Mouse (Mus musculus) forebrain, embryonic 13.5 days (tissue): Measurements from ENCODE around the gene Stap2. TPM values are rescaled to one million over a fixed set of nuclear protein-coding genes. Genes with fewer than 3 reads are reported as not detected.

Experiments used
- ATAC-seq: fragments of 200-750 bp; cut with Nextera tagmentation; 2 replicates; pipeline ENCODE4 v1.8.0; 2017
- H3K27ac ChIP-seq: fragments of 300-500 bp; sonication (generic); 2 replicates; pipeline ENCODE4 v1.5.1; 2015; ENCODE audit warnings: inconsistent platforms, mild to moderate bottlenecking, moderate library complexity
- H3K27me3 ChIP-seq: fragments of 300-500 bp; sonication (generic); 2 replicates; pipeline ENCODE4 v1.6.1; 2015; ENCODE audit warnings: mild to moderate bottlenecking, inconsistent platforms
- H3K36me3 ChIP-seq: fragments of 300-500 bp; sonication (generic); 2 replicates; pipeline ENCODE4 v1.6.1; 2015; ENCODE audit warnings: mild to moderate bottlenecking, inconsistent platforms; ENCODE audit not compliant: poor library complexity, severe bottlenecking
- H3K4me1 ChIP-seq: fragments of 300-500 bp; sonication (generic); 2 replicates; pipeline ENCODE4 v1.6.1; 2015; ENCODE audit warnings: inconsistent platforms
- H3K4me2 ChIP-seq: fragments of 300-500 bp; sonication (generic); 2 replicates; pipeline ENCODE4 v1.6.1; 2015; ENCODE audit warnings: inconsistent platforms, mild to moderate bottlenecking, moderate library complexity
- H3K4me3 ChIP-seq: fragments of 300-500 bp; sonication (generic); 2 replicates; pipeline ENCODE4 v1.5.1; 2015; ENCODE audit warnings: mild to moderate bottlenecking, inconsistent platforms
- H3K9ac ChIP-seq: fragments of 300-500 bp; sonication (generic); 2 replicates; pipeline ENCODE4 v1.6.1; 2015; ENCODE audit warnings: mild to moderate bottlenecking, inconsistent platforms
- H3K9me3 ChIP-seq: fragments of 300-500 bp; sonication (generic); replicated peaks from 2 replicates; pipeline ENCODE4 v1.6.1; 2016; ENCODE audit warnings: inconsistent platforms
- WGBS: fragments of 180-500 bp; shearing (Covaris S2); methylation state at CpG from one replicate; pipeline ENCODE4 v1.1.7; 2015; 5-methylcytosine and 5-hydroxymethylcytosine counted together
- polyA plus RNA-seq: library from polyadenylated mRNA; unstranded; fragments of >200 nt; fragmentation: Nextera tagmentation; extraction: Ambion mirVana; gene quantifications from 2 replicates; pipeline ENCODE4 v1.2.1, GENCODE M21; 2015

The Stap2 gene
- polyA plus RNA-seq, 1 experiment from 2014 or later, result 4.8 TPM

DNA sequence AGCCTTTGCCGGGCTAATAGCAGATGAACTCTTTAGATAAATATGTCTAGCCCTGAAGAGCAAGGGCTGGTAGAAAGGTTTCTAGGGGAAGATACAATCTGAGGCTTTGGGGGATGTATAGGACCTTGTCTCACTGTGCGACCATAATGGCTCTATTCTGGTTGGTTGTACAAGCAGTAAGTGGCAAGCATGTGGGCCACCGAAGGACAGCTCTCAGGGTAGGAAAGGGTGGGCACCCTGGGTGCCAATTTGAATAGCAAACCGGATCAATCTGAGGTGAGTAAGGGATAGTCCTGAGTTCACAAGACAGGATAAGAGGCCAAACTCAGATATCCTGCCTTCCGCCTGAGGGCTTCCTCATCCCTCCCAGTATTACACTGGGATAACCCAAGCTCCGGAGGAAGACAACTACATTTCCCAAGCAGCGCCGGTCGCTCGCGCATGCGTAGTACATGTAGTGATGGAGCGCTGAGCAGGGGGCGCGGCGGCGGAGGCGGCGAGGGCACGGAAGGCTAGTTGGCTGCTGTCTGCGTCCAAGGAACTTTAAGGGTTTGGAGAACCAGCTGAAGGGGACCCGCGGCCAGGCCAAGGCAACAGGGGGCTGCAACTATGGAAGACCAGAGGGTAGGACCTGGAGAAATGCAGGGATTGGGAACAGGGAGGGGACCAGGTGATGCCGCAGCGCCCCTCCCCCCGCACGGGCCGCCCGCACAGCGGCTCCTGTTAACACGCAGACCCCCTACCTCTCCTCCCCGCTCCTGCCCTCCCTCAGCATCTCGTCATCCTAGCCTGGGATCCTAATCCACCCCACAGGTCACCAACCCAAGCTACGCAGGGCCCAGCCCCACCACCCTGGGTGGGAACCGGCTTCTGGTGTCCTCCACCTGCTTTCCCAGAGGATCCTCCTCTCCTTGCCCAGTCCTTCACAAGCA is 19.1 kb downstream of the Stap2 start, which contains the start of gene Fsd1:
Gene Fsd1 (plus strand): TSS at position 480 of the 932 bp plus-strand sequence.
- H3K4me1 ChIP-seq, result peaks cover 7% of the 10 kb centered on the region
- no peaks in the 10 kb centered on the region for H3K27me3 ChIP-seq
- H3K9me3 ChIP-seq, result no peaks in the 10 kb centered on the region
- H3K27ac ChIP-seq, result no peak within 1 kb of the TSS
- 8% methylated on average over 32 of the region's 35 CpGs for WGBS
- H3K4me2 ChIP-seq, result peak within 1 kb of the TSS; percentile 95
- H3K36me3 ChIP-seq, result peaks cover 25% of the 10 kb centered on the region
- ATAC-seq, result peak; percentile 90
- H3K4me3 ChIP-seq, result peak within 1 kb of the TSS; percentile 79
- peak within 1 kb of the TSS; percentile 86 for H3K9ac ChIP-seq

DNA sequence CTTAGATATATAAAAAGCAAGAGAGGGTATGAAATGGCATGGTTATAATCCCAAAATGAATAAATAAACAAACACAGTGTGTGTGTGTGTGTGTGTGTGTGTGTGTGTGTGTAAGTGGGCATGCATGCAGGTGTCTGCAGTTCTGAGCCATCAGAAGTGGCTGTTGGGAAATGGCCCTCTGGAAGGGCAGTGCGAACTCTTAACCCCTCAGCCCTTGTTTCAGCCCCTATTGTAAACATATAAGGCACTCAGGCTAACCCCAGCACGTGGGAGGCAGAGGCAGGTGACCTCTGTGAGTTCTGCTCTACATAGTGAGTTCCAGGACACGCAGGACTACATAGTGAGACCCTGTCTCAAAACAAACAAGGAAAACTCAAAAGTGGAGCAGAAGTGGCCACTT is 28.1 kb downstream of the Stap2 start:
- Histone ChIP-seq H3K4me1 (peaks cover 8% of the 10 kb centered on the region), H3K9me3 (no peaks in the 10 kb centered on the region), H3K4me2 (no peak overlapping the region), H3K36me3 (peaks cover 20% of the 10 kb centered on the region), H3K27ac (no peak overlapping the region), H3K27me3 (no peaks in the 10 kb centered on the region), H3K9ac (no peak overlapping the region), H3K4me3 (no peak overlapping the region)
- no peak for ATAC-seq
- WGBS, result 62% methylated on average over 3 of the region's 3 CpGs

DNA sequence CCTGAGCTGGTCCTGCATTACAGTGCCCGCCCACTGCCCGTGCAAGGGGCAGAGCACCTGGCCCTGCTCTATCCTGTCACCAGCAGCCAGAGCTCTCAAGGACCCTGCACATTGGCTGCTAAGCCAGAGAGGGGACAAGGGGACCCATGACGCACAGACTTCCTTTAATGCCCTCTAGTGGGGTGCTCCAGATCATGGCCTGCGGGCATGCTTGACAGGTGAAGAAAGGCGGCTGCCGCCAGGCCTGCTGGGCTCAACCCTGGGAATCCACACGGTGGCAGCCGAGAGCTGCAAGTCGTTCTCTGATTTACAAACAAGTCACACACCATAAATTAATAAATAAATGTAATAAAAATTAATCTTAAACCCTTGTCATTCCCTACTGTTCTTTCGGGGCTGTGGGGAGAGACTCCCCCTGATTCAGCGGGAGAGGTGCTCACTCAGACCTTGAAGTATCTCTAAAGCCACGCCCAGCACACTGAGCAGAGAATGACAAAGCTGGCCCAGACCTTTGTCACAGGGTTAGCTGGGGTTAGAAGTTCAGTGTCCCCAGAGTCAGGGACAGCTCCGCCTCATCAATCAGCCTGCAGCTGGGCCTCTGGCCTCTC is 29.0 kb downstream of the Stap2 start:
- Histone ChIP-seq H3K9me3 (no peaks in the 10 kb centered on the region), H3K36me3 (peaks cover 20% of the 10 kb centered on the region), H3K4me3 (no peak overlapping the region), H3K4me2 (no peak overlapping the region), H3K9ac (no peak overlapping the region), H3K4me1 (peaks cover 14% of the 10 kb centered on the region), H3K27ac (no peak overlapping the region), H3K27me3 (no peaks in the 10 kb centered on the region)
- WGBS, result 18% methylated on average over 13 of the region's 13 CpGs
- peak; percentile 75 for ATAC-seq

DNA sequence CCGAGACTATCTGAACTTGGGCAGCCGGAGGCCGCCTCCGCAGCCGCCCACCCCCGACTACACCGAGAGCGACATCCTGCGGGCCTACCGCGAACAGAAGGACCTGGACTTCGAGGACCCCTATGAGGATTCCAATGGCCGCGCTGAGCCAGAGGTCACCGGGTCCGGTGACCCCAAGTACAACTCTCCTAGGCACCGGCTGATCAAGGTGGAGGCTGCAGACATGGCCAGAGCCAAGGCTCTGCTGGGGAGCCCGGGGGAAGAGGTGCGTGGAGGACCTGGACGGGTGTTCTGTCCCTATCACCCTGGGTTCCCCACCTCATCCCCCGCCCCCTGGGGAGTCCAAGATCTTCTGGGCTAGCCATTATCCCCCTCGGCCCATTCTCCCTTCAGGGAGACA is 33.9 kb downstream of the Stap2 start:
- no peaks in the 10 kb centered on the region for H3K27me3 ChIP-seq
- 22% methylated on average over 22 of the region's 22 CpGs for WGBS
- H3K4me2 ChIP-seq, result peak overlapping the region; percentile 67
- peak overlapping the region; percentile 50 for H3K4me3 ChIP-seq
- ATAC-seq, result no peak
- H3K4me1 ChIP-seq, result peaks cover 33% of the 10 kb centered on the region
- H3K27ac ChIP-seq, result no peak overlapping the region
- peaks cover 40% of the 10 kb centered on the region for H3K36me3 ChIP-seq
- H3K9me3 ChIP-seq, result no peaks in the 10 kb centered on the region
- peak overlapping the region; percentile 72 for H3K9ac ChIP-seq

DNA sequence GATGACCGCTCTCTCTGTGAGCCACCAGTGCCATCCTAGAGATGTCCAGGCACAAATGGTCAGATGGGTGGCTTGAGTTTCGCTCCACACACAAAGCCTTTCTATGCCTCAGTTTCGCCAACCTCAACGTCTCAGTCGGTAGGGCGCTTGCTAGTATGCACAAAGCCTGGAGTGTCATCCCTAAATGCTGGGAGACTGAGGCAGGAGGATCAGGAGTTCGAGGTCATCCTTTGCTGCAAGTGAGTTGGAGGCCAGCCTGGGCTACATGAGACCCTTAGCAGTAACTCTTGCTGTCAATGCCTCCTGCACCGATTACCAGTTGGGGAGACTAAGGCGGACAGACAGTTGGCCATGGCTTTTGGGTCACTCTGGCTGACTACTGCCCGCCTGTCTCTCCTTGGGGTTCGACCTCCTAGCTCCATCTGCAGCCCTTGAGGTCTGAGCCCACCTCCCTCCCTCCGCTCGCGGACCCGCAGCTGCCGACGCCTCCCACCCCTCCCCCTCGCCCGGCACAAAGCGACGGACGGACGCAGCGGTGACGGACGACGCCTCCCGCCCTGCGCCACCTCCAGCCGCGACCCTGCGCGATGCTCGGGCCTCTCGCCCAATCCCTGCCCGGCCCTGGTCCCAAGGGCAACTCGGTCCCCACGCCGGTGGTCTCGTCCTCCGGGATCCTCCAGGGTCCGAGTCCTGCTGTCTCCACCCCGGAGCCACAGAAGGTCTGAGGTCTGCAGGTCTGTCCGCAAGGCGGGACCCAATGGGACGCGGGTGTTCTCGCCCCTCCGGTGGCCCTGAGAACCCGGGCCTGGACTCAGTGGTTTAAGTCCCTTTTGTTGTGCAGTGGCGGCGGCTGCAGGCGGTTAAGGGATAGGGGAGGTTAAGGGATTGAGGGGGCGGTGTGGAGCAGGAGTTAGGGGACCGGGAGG is 35.2 kb downstream of the Stap2 start, which contains the start of gene Shd:
Gene Shd (plus strand): TSS at position 502 of the 926 bp plus-strand sequence.
- Histone ChIP-seq H3K4me1 (peaks cover 31% of the 10 kb centered on the region), H3K9ac (peak within 1 kb of the TSS; percentile 72), H3K4me2 (peak within 1 kb of the TSS; percentile 67), H3K9me3 (no peaks in the 10 kb centered on the region), H3K27me3 (no peaks in the 10 kb centered on the region), H3K27ac (peak within 1 kb of the TSS; percentile 69), H3K36me3 (peaks cover 50% of the 10 kb centered on the region), H3K4me3 (peak within 1 kb of the TSS; percentile 50)
- ATAC-seq, result peak; percentile 63
- WGBS, result 7% methylated on average over 55 of the region's 55 CpGs

DNA sequence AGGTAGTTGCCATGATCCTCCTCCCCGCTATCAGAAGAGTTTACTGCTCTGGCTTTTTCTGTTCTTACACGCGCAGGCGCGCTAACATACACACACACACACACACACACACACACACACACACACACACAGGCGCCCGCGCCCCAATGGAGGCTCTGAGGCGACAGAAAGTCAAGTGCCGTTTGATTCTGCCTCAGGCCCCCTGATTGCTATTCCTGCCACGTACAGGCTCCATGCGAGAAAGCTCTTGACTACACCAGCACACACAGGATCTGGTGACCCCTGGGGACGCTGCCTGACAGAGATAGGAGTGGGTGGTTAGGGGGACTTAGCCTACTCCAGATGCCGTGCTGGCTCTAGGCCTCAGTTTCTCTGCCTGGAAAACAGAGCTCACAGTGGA is 35.8 kb downstream of the Stap2 start:
- no peaks in the 10 kb centered on the region for H3K9me3 ChIP-seq
- H3K4me1 ChIP-seq, result peaks cover 31% of the 10 kb centered on the region

DNA sequence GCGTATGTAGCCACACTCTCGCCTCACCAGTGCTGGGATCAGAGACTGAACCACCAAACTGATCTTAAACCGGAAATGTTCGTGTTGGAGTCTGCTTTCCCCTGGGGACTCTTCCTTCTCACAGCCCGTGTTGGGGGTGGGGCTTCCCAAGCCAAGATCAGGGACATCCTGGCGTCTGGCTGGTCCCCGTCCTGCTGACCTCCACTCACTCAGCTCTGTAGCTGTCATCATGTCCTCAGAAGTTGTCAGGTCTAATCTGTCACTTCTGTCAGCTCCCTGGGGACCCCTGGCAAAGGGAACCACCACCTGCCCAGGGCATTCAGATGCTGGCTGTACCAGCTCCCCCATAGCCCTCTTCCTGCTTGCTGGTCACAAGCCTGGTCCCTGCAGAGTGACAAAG is 37.2 kb downstream of the Stap2 start:
- Histone ChIP-seq H3K36me3 (peaks cover 54% of the 10 kb centered on the region), H3K27me3 (no peaks in the 10 kb centered on the region), H3K4me3 (no peak overlapping the region), H3K9ac (0 out of 2 replicates have a peak overlapping the region, but pooled peaks have one; percentile 13), H3K4me1 (peaks cover 31% of the 10 kb centered on the region), H3K9me3 (no peaks in the 10 kb centered on the region), H3K27ac (0 out of 2 replicates have a peak overlapping the region, but pooled peaks have one; percentile 69), H3K4me2 (no peak overlapping the region)
- no peak for ATAC-seq
- WGBS, result 72% methylated on average over 7 of the region's 7 CpGs

More for the DNA sequence above, 35.8 kb downstream of the Stap2 start:
- ATAC-seq, result peak; percentile 52
- Histone ChIP-seq H3K9ac (peak overlapping the region; percentile 72), H3K36me3 (peaks cover 56% of the 10 kb centered on the region), H3K4me2 (peak overlapping the region; percentile 67), H3K4me3 (peak overlapping the region; percentile 50), H3K27ac (peak overlapping the region; percentile 69), H3K27me3 (no peaks in the 10 kb centered on the region)
- 32% methylated on average over 14 of the region's 14 CpGs for WGBS

DNA sequence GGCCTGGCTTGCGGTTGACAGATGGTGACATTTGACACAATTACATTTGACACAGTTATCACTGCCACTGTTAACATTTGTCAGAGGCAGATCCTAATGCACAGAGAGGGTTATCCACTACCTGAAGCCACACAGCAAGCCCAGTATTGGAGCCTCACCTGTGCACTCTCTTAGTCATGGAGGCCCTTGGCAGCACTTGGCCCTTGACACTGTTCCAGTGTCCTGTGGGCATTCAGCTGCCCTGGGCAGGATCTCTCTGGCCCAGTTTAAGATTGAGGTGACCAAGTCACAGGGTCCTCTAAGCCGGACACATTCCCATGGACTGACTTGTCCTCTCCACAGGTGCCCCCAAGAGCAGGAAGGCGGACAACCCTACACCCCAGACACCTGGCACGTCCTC is 38.2 kb downstream of the Stap2 start:
- Histone ChIP-seq H3K4me1 (peaks cover 25% of the 10 kb centered on the region), H3K36me3 (peaks cover 49% of the 10 kb centered on the region), H3K9me3 (no peaks in the 10 kb centered on the region), H3K27me3 (no peaks in the 10 kb centered on the region), H3K4me2 (no peak overlapping the region), H3K27ac (no peak overlapping the region), H3K9ac (no peak overlapping the region), H3K4me3 (no peak overlapping the region)
- no peak for ATAC-seq
- WGBS, result 94% methylated on average over 4 of the region's 4 CpGs

DNA sequence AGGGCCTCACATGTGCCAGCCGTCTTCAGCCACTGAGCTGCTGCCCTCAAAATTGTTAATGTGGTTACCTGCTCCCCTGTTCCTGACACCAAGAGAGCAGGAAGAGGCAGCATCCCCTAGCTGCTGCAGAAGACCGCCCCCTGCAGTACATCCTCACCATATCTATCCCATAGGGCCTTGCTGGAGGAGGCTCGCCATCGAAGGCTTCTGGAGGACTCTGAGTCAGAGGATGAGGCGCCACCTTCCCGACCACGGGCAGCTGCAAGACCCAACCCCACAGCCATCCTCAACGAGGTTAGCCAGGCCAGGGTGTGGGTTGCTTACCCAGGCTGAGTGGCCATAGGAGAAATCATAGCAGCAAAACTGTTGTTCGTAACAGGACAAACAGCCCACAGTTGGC is 40.4 kb downstream of the Stap2 start:
- no peak for ATAC-seq
- no peak overlapping the region for H3K4me3 ChIP-seq
- H3K4me1 ChIP-seq, result peaks cover 12% of the 10 kb centered on the region
- peaks cover 59% of the 10 kb centered on the region for H3K36me3 ChIP-seq
- H3K27ac ChIP-seq, result no peak overlapping the region
- WGBS, result 86% methylated on average over 9 of the region's 9 CpGs
- H3K9ac ChIP-seq, result no peak overlapping the region
- no peaks in the 10 kb centered on the region for H3K27me3 ChIP-seq
- no peaks in the 10 kb centered on the region for H3K9me3 ChIP-seq
- no peak overlapping the region for H3K4me2 ChIP-seq

DNA sequence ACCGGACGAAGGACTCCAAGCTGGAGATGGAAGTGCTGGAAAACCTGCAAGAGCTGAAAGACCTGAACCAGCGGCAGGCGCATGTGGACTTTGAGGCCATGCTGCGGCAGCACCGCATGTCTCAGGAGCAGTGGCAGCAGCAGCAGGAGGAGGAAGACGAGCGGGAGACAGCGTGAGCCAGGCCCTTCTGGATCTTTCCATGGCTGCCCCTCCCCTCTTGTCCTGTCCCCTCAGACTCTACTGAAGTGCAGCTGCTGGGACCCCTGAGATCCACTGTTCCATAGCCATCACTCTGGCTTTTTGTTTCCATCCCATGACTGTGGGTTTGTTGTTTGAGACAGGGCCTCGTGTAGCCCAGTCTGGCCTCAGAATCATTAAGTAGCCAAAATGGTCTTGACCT is 40.9 kb downstream of the Stap2 start:
- no peak overlapping the region for H3K4me3 ChIP-seq
- H3K27me3 ChIP-seq, result no peaks in the 10 kb centered on the region
- H3K9me3 ChIP-seq, result no peaks in the 10 kb centered on the region
- ATAC-seq, result no peak
- H3K27ac ChIP-seq, result no peak overlapping the region
- no peak overlapping the region for H3K4me2 ChIP-seq
- WGBS, result 93% methylated on average over 10 of the region's 10 CpGs
- peaks cover 59% of the 10 kb centered on the region for H3K36me3 ChIP-seq
- H3K4me1 ChIP-seq, result peaks cover 12% of the 10 kb centered on the region
- no peak overlapping the region for H3K9ac ChIP-seq

DNA sequence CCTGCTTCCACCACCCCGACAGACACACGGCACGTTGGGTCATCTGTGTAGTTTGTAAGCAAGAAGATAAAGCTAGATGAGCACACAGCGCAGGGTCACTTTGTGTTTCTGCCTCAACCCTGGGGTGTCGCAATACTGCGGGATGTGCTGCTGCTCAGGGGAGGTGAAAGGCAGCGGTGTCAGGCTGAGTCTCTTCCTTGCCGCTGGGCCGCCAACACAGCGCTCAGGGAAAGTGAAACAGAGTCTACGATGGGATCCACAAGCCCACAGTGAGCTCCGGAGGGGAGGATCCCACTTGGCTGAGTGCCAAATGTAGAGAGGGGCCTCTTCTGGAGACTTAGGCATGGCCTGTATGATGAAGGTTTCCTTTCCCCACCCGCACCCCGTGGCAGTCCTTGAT is 42.2 kb downstream of the Stap2 start:
- ATAC-seq, result no peak
- Histone ChIP-seq H3K36me3 (peaks cover 56% of the 10 kb centered on the region), H3K27me3 (no peaks in the 10 kb centered on the region), H3K27ac (no peak overlapping the region), H3K4me3 (no peak overlapping the region), H3K4me1 (peaks cover 14% of the 10 kb centered on the region), H3K4me2 (no peak overlapping the region), H3K9ac (no peak overlapping the region), H3K9me3 (no peaks in the 10 kb centered on the region)
- 82% methylated on average over 14 of the region's 14 CpGs for WGBS
